Mouse (Mus musculus) forebrain, embryonic 16.5 days (tissue): ENCODE results near the gene Hnf1b. TPM values are rescaled to one million over a fixed set of nuclear protein-coding genes. Genes with fewer than 3 reads are reported as not detected.

ENCODE experiments used
- ATAC-seq: fragments of 200-750 bp; cut with Nextera tagmentation; 2 replicates; pipeline ENCODE4 v1.8.0; 2017; ENCODE audit warnings: mild to moderate bottlenecking, moderate library complexity
- H3K27ac ChIP-seq: fragments of 300-500 bp; sonication (generic); 2 replicates; pipeline ENCODE4 v1.5.1; 2014; ENCODE audit warnings: low read length, control low read depth
- H3K27me3 ChIP-seq: fragments of 300-500 bp; sonication (generic); replicated peaks from 2 replicates; pipeline ENCODE4 v1.6.1; 2014; ENCODE audit warnings: low read length; ENCODE audit not compliant: control insufficient read depth, insufficient read depth
- H3K36me3 ChIP-seq: fragments of 300-500 bp; sonication (generic); 2 replicates; pipeline ENCODE4 v1.6.1; 2014; ENCODE audit not compliant: control insufficient read depth, insufficient read depth
- H3K4me1 ChIP-seq: fragments of 300-500 bp; sonication (generic); replicated peaks from 2 replicates; pipeline ENCODE4 v1.6.1; 2014; ENCODE audit warnings: low read length; ENCODE audit not compliant: control insufficient read depth, insufficient read depth
- H3K4me2 ChIP-seq: fragments of 300-500 bp; sonication (generic); 2 replicates; pipeline ENCODE4 v1.6.1; 2014; ENCODE audit warnings: mild to moderate bottlenecking, low read length, control low read depth
- H3K4me3 ChIP-seq: fragments of 300-500 bp; sonication (generic); replicated peaks from 2 replicates; pipeline ENCODE4 v1.5.1; 2014; ENCODE audit warnings: mild to moderate bottlenecking, low read length, control low read depth
- H3K9ac ChIP-seq: fragments of 300-500 bp; sonication (generic); replicated peaks from 2 replicates; pipeline ENCODE4 v1.6.1; 2014; ENCODE audit warnings: low read depth, low read length, control low read depth
- H3K9me3 ChIP-seq: fragments of 300-500 bp; sonication (generic); 2 replicates; pipeline ENCODE4 v1.6.1; 2016; ENCODE audit warnings: low read length; ENCODE audit not compliant: control insufficient read depth
- WGBS: fragments of 180-500 bp; shearing (Covaris S2); extraction: QIAGEN DNeasy Blood & Tissue Kit; methylation state at CpG from one replicate; pipeline ENCODE4 v1.1.7; 2014; 5-methylcytosine and 5-hydroxymethylcytosine counted together
- polyA plus RNA-seq: library from polyadenylated mRNA; unstranded; fragments of >200 nt; fragmentation: Nextera tagmentation; extraction: Ambion mirVana; gene quantifications from 2 replicates; pipeline ENCODE4 v1.2.1, GENCODE M21; 2015

Gene Hnf1b
- polyA plus RNA-seq, 1 experiment from 2014 or later, result 0.16 TPM

DNA sequence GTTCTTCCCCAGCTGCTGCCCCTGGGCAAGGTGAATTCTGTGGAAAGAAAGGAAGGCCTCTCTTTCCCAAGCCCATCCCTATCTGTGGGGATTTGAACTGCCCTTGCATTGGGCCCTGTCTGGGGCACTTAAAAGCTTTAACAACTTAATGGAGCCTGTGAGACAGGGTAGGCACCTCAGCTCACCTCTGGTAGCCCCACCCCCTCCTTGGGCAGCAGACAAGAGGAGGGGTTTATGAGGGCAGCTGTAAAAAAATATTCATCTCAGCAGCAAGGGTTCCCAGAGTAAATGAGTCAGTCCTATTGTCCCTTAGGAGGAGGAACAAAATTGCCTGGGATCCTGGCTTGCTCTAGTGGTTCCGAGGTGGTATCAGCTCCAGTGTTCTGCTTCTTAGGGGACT, 19.3 kb downstream of the Hnf1b start:
- Histone ChIP-seq H3K4me3 (no peak overlapping the region), H3K27me3 (no peaks in the 10 kb centered on the region), H3K9me3 (no peaks in the 10 kb centered on the region), H3K36me3 (no peaks in the 10 kb centered on the region), H3K4me2 (no peak overlapping the region), H3K9ac (no peak overlapping the region), H3K4me1 (no peaks in the 10 kb centered on the region), H3K27ac (no peak overlapping the region)
- WGBS, result 4% methylated on average over 1 of the region's 1 CpGs
- no peak for ATAC-seq

DNA sequence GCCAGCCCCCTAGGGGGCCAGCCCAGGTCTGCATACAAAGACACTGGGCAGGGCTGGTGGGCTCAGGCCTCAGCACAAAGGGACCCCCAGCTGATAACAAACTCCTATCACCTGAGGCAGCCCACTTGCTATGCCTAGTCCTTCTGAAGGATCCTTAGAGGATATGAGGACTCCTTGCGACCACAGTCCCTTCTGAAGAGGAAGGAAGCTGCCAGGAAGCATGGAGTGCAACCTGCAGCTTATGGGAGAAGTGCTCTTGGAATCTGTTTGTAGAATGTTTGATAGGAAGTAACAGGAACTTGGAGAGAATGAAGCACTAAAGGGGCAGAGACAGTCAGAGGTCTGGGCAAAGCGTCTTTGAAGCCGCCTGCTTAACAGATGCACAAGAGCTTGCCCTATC, 19.8 kb downstream of the Hnf1b start:
- ATAC-seq, result no peak
- Histone ChIP-seq H3K4me1 (no peaks in the 10 kb centered on the region), H3K27ac (no peak overlapping the region), H3K9me3 (no peaks in the 10 kb centered on the region), H3K9ac (no peak overlapping the region), H3K4me3 (no peak overlapping the region), H3K27me3 (no peaks in the 10 kb centered on the region), H3K36me3 (no peaks in the 10 kb centered on the region), H3K4me2 (no peak overlapping the region)
- 33% methylated on average over 3 of the region's 3 CpGs for WGBS

DNA sequence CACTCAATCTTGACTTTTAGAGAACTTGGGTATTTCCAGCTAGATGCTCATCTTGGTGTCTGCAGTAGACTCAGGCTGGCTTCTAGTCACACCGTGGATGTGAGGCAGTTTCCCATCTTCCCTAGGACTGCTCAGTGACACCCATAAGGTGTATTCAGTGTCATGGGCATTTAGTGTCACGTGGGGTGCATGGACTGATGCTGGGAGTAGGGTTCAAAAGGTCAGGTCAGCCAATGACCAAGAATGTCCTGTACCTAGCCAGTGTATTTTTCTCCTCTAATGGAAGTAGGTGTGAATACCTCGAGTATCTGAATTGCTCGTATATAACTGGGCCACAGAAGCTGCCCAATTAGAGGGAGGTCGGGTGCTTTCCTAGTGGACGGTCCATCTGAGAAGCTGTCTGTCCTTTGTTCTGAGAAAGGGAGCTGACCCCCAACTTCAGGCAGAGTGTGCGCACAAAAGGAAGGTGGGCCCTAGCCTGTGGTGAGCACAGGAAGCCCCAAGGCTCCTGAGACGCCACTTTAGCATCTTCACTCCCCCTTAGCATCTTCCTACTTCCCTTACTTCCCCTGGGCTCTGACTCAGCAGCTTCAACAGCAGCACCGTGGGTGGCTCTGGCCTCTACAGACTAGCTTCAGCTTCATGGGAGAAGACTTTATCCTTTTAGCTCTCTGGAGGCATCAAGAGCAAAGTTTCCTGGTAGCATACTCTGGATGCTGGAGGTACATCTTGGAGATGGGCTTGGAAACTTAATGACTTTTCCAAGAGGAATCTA, 22.1 kb downstream of the Hnf1b start:
- no peak overlapping the region for H3K9ac ChIP-seq
- ATAC-seq, result no peak
- no peak overlapping the region for H3K4me2 ChIP-seq
- H3K27me3 ChIP-seq, result no peaks in the 10 kb centered on the region
- H3K27ac ChIP-seq, result no peak overlapping the region
- 77% methylated on average over 9 of the region's 9 CpGs for WGBS
- H3K4me1 ChIP-seq, result no peaks in the 10 kb centered on the region
- H3K36me3 ChIP-seq, result no peaks in the 10 kb centered on the region
- H3K4me3 ChIP-seq, result no peak overlapping the region
- H3K9me3 ChIP-seq, result no peaks in the 10 kb centered on the region

DNA sequence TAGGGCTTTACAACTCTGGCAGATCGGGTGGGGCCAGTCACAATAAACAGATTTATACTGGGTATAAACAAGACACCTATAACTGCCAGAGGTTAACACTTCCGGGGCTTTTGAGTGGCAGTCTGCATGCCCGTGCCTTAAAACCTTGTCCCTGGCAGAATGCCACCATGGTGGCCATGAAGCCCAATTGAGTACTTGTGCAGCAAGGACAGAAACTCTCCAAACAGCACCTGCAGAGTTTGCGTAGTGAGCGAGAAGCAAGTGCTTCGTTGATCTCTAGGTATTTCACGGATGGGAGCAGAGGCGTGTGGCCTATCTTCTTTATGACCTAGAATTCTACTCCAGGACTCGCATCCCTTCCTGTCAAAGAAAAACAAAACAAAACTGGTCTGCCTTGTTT, 23.6 kb downstream of the Hnf1b start:
- H3K9me3 ChIP-seq, result no peaks in the 10 kb centered on the region
- no peaks in the 10 kb centered on the region for H3K27me3 ChIP-seq
- no peaks in the 10 kb centered on the region for H3K36me3 ChIP-seq
- no peak for ATAC-seq
- H3K4me3 ChIP-seq, result no peak overlapping the region
- no peak overlapping the region for H3K9ac ChIP-seq
- no peak overlapping the region for H3K27ac ChIP-seq
- H3K4me1 ChIP-seq, result no peaks in the 10 kb centered on the region
- 88% methylated on average over 9 of the region's 9 CpGs for WGBS
- H3K4me2 ChIP-seq, result no peak overlapping the region

DNA sequence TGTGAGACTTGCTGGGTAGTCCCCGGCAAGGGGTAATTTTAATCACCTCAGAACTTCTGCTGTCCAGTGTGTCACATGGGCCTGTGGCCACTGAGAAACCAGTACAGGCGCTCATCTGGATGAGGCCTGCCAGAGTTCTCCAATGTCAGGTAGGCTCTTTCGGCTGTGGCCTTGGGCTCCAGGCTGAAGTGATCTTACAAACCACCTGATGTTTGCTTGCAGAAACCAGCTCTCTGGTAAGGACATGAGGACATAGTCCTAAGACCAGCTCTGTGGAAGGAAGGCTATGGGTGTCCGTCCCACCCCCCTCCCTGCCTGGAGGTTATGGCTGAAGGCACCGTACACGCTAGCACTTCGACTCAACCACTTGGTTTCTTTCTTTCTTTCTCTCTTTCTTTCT, 26.8 kb downstream of the Hnf1b start:
- no peaks in the 10 kb centered on the region for H3K27me3 ChIP-seq
- H3K4me1 ChIP-seq, result no peaks in the 10 kb centered on the region

DNA sequence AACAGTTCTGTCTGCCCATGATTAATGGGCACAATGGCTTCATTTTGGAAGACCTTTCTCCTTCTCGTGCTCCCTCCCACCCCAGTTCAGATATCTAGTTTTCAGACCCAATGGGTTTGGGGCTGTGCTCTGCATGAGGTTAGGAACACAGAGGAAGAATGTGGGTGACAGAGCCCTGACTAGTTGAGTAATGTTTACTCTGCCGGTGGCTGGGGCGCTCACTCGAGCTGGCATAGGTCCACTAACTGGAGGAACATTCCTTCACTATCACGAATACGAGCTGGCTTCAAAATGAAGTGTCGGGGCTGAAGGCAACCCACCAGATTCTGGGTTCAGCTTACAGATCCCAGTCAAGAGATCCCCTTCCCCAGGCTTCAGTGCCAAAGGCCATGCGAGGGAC, 27.9 kb downstream of the Hnf1b start:
- no peak overlapping the region for H3K27ac ChIP-seq
- no peak overlapping the region for H3K9ac ChIP-seq
- 86% methylated on average over 8 of the region's 8 CpGs for WGBS
- no peaks in the 10 kb centered on the region for H3K36me3 ChIP-seq
- no peak for ATAC-seq
- no peaks in the 10 kb centered on the region for H3K27me3 ChIP-seq
- no peaks in the 10 kb centered on the region; the same call in 1 of the 2 replicates for H3K4me1 ChIP-seq
- no peaks in the 10 kb centered on the region for H3K9me3 ChIP-seq
- no peak overlapping the region for H3K4me2 ChIP-seq
- no peak overlapping the region for H3K4me3 ChIP-seq

More for the DNA sequence above, 26.8 kb downstream of the Hnf1b start:
- Histone ChIP-seq H3K9ac (no peak overlapping the region), H3K4me2 (no peak overlapping the region), H3K4me3 (no peak overlapping the region), H3K9me3 (no peaks in the 10 kb centered on the region), H3K27ac (no peak overlapping the region), H3K36me3 (no peaks in the 10 kb centered on the region)
- WGBS, result 92% methylated on average over 7 of the region's 7 CpGs
- ATAC-seq, result no peak

DNA sequence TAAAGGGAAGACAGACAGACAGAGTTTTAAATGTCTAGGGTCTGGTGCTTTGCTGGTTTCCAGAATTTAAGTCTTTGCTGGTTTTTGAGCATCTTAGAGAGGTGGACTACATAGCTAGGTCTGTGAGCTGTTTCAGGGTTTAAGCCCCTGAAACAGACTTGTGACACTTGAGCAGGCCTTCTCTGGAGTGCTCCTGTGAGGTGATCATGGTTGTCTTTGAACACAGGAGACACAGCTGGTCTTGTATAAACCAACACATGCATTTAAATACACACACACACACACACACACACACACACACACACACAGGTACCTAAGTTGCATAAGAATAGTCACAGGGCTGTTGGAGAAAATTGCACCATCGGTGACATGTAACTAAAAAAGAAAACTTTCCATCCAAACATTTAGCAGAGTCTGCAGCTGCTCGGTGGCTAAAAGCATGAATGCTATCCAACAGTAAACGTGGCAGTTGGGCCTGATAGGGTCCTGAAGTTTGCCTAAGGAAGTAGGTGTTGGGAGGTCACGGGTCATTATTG, 28.6 kb downstream of the Hnf1b start:
- Histone ChIP-seq H3K9ac (no peak overlapping the region), H3K9me3 (no peaks in the 10 kb centered on the region), H3K4me3 (no peak overlapping the region), H3K36me3 (no peaks in the 10 kb centered on the region), H3K27ac (no peak overlapping the region), H3K4me2 (no peak overlapping the region), H3K4me1 (no peaks in the 10 kb centered on the region; the same call in 1 of the 2 replicates), H3K27me3 (no peaks in the 10 kb centered on the region)
- ATAC-seq, result no peak
- 84% methylated on average over 4 of the region's 4 CpGs for WGBS

DNA sequence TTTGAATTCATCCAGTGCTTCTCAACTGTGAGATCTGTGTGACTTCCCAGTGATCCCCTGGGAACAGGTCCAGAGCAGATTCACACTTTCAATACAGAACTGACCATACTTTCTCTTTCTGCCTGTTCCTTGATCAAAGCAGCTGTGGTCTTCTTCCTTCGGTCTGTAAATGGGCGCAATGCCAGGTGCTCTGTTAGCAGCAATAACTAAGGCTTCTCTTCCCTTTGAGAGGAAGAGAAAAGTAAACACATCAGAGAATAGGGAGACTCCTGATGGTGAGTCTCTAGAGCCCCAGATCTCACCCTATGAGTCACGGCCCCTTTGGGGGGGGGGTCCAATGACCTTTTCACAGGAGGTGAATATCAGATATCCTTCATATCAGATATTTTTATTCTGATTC, 29.3 kb downstream of the Hnf1b start:
- Histone ChIP-seq H3K36me3 (no peaks in the 10 kb centered on the region), H3K27me3 (no peaks in the 10 kb centered on the region), H3K9ac (no peak overlapping the region), H3K4me1 (no peaks in the 10 kb centered on the region; the same call in 1 of the 2 replicates), H3K4me3 (no peak overlapping the region), H3K9me3 (no peaks in the 10 kb centered on the region), H3K27ac (no peak overlapping the region), H3K4me2 (no peak overlapping the region)
- ATAC-seq, result no peak
- WGBS, result 78% methylated on average over 3 of the region's 3 CpGs

DNA sequence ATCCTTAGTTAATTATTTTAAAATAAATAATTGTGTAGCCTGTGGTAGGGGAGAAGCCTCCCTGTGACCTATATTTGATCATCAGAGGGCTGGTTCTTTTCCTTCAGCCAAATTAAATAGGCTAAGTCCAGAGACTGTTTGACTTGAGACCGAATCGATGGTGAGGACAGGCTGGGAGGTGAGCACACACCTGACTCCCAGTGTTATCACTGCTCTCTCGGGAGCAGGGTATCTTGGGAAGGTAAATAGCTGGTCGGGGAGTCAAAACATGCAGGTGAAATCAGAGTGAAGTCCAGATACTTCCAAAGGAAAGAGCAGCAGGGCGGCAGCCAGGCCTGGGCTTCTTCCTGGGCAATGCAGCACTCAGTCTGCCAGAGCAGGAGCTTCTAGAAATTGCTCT, 31.6 kb downstream of the Hnf1b start:
- Histone ChIP-seq H3K9me3 (no peaks in the 10 kb centered on the region), H3K36me3 (no peaks in the 10 kb centered on the region), H3K27ac (no peak overlapping the region), H3K4me1 (no peaks in the 10 kb centered on the region; the same call in 1 of the 2 replicates), H3K27me3 (no peaks in the 10 kb centered on the region), H3K9ac (no peak overlapping the region), H3K4me3 (no peak overlapping the region), H3K4me2 (no peak overlapping the region)
- WGBS, result 81% methylated on average over 5 of the region's 5 CpGs
- no peak for ATAC-seq
